Comparison of ENCODE assay signal across 8 mouse cellular contexts in the genomic region with DNA sequence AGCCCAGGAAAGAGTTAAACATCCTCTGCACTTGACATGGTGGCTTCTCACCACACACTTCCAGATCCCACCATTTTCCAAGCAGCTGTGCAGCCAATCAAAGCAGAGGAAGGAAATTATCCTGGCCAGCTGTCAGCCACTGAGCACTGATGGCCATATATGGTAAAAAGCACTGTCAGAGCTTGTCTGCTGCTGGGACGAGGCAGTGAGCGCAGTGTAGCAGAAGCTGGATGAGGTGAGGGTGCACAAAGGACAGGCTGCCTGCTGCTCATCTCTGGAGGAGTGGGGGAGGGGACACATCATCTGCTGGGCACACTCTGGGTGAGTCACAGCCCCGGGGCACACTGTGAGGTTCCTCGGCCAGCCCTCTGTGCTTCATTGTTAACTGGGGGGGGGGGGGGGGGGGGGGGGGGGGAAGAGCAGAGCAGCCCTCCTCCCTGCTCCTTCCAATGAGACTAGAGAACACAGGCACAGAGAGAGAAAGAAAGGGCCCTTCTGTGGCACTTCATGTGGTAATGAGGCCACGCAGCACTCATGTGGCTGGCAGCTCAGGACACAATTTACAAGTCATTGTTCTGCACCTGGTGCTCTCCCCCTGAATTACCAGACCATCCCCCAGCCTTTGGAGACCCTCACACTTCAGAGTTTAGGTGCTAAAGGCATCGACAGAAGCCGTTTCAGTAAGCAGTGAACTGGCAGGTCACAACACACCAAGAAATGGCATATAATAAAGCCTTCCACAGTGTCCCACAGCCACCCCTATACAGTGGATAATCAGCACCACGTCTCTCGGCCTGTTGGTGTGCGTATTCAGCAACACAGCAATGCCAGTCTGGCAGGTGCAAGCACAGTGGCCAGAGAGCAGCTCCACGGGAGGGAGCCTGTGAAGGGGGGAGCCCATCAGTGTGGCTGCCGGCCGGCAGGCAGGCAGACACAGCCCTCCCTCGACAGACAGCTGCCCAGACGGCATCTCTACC. TPM values are rescaled to one million over a fixed set of nuclear protein-coding genes. Genes with fewer than 3 reads are reported as not detected.
DNase-seq lines count a peak whose midpoint lies in the region; ATAC-seq and TF ChIP-seq lines count a peak whose summit lies in the region.

No protein-coding gene starts in this region.

- no peaks in the 10 kb centered on the region for H3K27me3 ChIP-seq in ES-Bruce4 (ENCODE audit: control insufficient read depth, insufficient read depth, low read length, poor library complexity, severe bottlenecking)
- no peaks in the 10 kb centered on the region for H3K27me3 ChIP-seq in forebrain, embryonic 13.5 days
- no peaks in the 10 kb centered on the region for H3K27me3 ChIP-seq in neural tube, embryonic 13.5 days

- 0 out of 2 replicates have a peak overlapping the region, but pooled peaks have one; percentile 8 for H3K4me3 ChIP-seq in ES-Bruce4 (ENCODE audit: low read depth, low read length)
- peak overlapping the region; percentile 1 for H3K4me3 ChIP-seq in bone marrow, adult 2 months (replicated peaks; ENCODE audit: control insufficient read depth, low read depth, low read length)
- peak overlapping the region; percentile 16 for H3K4me3 ChIP-seq in forebrain, embryonic 13.5 days
- H3K4me3 ChIP-seq in layer of hippocampus, adult 2 months, result no peak overlapping the region
- H3K4me3 ChIP-seq in lung, adult 2 months (replicated peaks; ENCODE audit: extremely low read depth, low read depth, low read length), result no peak overlapping the region
- peak overlapping the region; percentile 20 for H3K4me3 ChIP-seq in neural tube, embryonic 13.5 days

- peak; percentile 76 for DNase-seq in heart, postnatal 25 days (ENCODE audit: low spot score)
- peak; percentile 53 to 70 for DNase-seq in layer of hippocampus, adult 2 months (ENCODE audit: low spot score in 2 of 2)
- no peak for DNase-seq in lung, adult 2 months
- DNase-seq in thymus, postnatal 36 days, result peak; percentile 28 to 51

- WGBS in bone marrow, adult 2 months, result 70% methylated on average over 13 of the region's 15 CpGs
- 1% methylated on average over 13 of the region's 15 CpGs for WGBS in forebrain, embryonic 13.5 days
- WGBS in lung, adult 2 months, result 33% methylated on average over 14 of the region's 15 CpGs
- 2% methylated on average over 15 of the region's 15 CpGs for WGBS in neural tube, embryonic 13.5 days

- no peak for TF ChIP-seq POLR2A in ES-Bruce4 (IDR thresholded peaks at IDR 0.05; ENCODE audit: insufficient read depth, low read length)
- TF ChIP-seq POLR2A in bone marrow, adult 2 months (IDR thresholded peaks at IDR 0.05; ENCODE audit: borderline replicate concordance, control insufficient read depth, low read depth, low read length), result no peak
- peak; percentile 58; the same call in 1 of the 2 replicates for TF ChIP-seq POLR2A in lung, adult 2 months (IDR thresholded peaks at IDR 0.05; ENCODE audit: borderline replicate concordance, extremely low read depth, low read depth, low read length)

- peak; percentile 87 for ATAC-seq in forebrain, embryonic 13.5 days
- peak; percentile 90 for ATAC-seq in neural tube, embryonic 13.5 days (ENCODE audit: low read depth)

- H3K36me3 ChIP-seq in ES-Bruce4 (ENCODE audit: control insufficient read depth, insufficient read depth, low read length, poor library complexity, severe bottlenecking), result no peaks in the 10 kb centered on the region
- peaks cover 26% of the 10 kb centered on the region for H3K36me3 ChIP-seq in forebrain, embryonic 13.5 days (ENCODE audit: poor library complexity, severe bottlenecking)
- peaks cover 18% of the 10 kb centered on the region for H3K36me3 ChIP-seq in neural tube, embryonic 13.5 days

- H3K9me3 ChIP-seq in ES-Bruce4 (replicated peaks; ENCODE audit: control insufficient read depth, insufficient read depth, low read length, poor library complexity, severe bottlenecking), result no peaks in the 10 kb centered on the region
- H3K9me3 ChIP-seq in forebrain, embryonic 13.5 days (replicated peaks), result no peaks in the 10 kb centered on the region
- H3K9me3 ChIP-seq in neural tube, embryonic 13.5 days, result no peaks in the 10 kb centered on the region

- peak overlapping the region; percentile 51 for H3K4me2 ChIP-seq in forebrain, embryonic 13.5 days
- peak overlapping the region; percentile 47 for H3K4me2 ChIP-seq in neural tube, embryonic 13.5 days

- H3K4me1 ChIP-seq in ES-Bruce4 (ENCODE audit: control insufficient read depth, insufficient read depth, low read length), result peaks cover 10% of the 10 kb centered on the region
- H3K4me1 ChIP-seq in bone marrow, adult 2 months (ENCODE audit: control insufficient read depth, insufficient read depth, low read length), result peaks cover 16% of the 10 kb centered on the region
- peaks cover 97% of the 10 kb centered on the region for H3K4me1 ChIP-seq in forebrain, embryonic 13.5 days
- peaks cover 49% of the 10 kb centered on the region for H3K4me1 ChIP-seq in lung, adult 2 months (ENCODE audit: control insufficient read depth, insufficient read depth, low read length)
- peaks cover 98% of the 10 kb centered on the region for H3K4me1 ChIP-seq in neural tube, embryonic 13.5 days (replicated peaks)

- TF ChIP-seq EP300 in ES-Bruce4 (IDR thresholded peaks at IDR 0.05; ENCODE audit: insufficient read depth, low read depth, low read length), result peak; percentile 93

- peak overlapping the region; percentile 88 for H3K27ac ChIP-seq in ES-Bruce4 (ENCODE audit: insufficient read depth, low read length)
- H3K27ac ChIP-seq in bone marrow, adult 2 months (ENCODE audit: control insufficient read depth, insufficient read depth, low read depth, low read length, poor library complexity), result peak overlapping the region; percentile 86
- peak overlapping the region; percentile 99 for H3K27ac ChIP-seq in forebrain, embryonic 13.5 days
- H3K27ac ChIP-seq in layer of hippocampus, adult 2 months, result peak overlapping the region; percentile 92
- H3K27ac ChIP-seq in neural tube, embryonic 13.5 days (replicated peaks), result peak overlapping the region; percentile 99

- no peak for TF ChIP-seq CTCF in ES-Bruce4 (IDR thresholded peaks at IDR 0.05; ENCODE audit: low read depth, low read length)
- TF ChIP-seq CTCF in bone marrow, adult 2 months (IDR thresholded peaks at IDR 0.05; ENCODE audit: control insufficient read depth, insufficient read depth, low read length), result no peak
- no peak for TF ChIP-seq CTCF in layer of hippocampus, adult 2 months (conservative IDR thresholded peaks at IDR 0.05)
- TF ChIP-seq CTCF in lung, adult 2 months (IDR thresholded peaks at IDR 0.05; ENCODE audit: insufficient read depth, low read length), result no peak

- H3K9ac ChIP-seq in ES-Bruce4 (ENCODE audit: low read depth, poor library complexity, severe bottlenecking), result peak overlapping the region; percentile 6; the same call in 1 of the 2 replicates
- peak overlapping the region; percentile 61 for H3K9ac ChIP-seq in forebrain, embryonic 13.5 days
- peak overlapping the region; percentile 71 for H3K9ac ChIP-seq in neural tube, embryonic 13.5 days

- intact Hi-C loops in heart, postnatal 25 days (cut with DNase I), result loop anchor here (5.0 kb wide), 1 partner anchor 34 kb away; the partner anchor contains the start of gene Coro1c

RNA-seq across cellular contexts. Expression of gene Coro1c, which starts 35.3 kb away (rescaled TPM):
- polyA plus RNA-seq in ES-Bruce4 (2011; ENCODE audit: insufficient read depth, insufficient read length, low read depth, missing spikeins), result 174 and 218 TPM in 2 replicates
- polyA plus RNA-seq in bone marrow, adult 2 months (2011; ENCODE audit: insufficient read depth, insufficient read length, low replicate concordance, missing spikeins), result 26.5 and 52.7 TPM in 2 replicates
- polyA plus RNA-seq in forebrain, embryonic 13.5 days (2015; fragmentation: Nextera tagmentation; extraction: Ambion mirVana), result 235 and 246 TPM in 2 replicates
- total RNA-seq in heart, postnatal 25 days (2021), result 10 to 100 TPM; 34.5 to 35.2 TPM
- 100 to 1,000 TPM in 1 of 2 experiments, 10 to 100 TPM in 1; 95.2 to 101 TPM for total RNA-seq in layer of hippocampus, adult 2 months (2021)
- 86.7 and 104 TPM in 2 replicates for polyA plus RNA-seq in lung, adult 2 months (2012; rRNA removed)
- polyA plus RNA-seq in neural tube, embryonic 13.5 days (2015; fragmentation: Nextera tagmentation; extraction: Ambion mirVana), result 183 and 200 TPM in 2 replicates

RNA-seq across cellular contexts. Expression of gene Selplg, which starts 40.8 kb away (rescaled TPM):
- 0.72 and 1.9 TPM in 2 replicates for polyA plus RNA-seq in ES-Bruce4 (2011; ENCODE audit: insufficient read depth, insufficient read length, low read depth, missing spikeins)
- 48.2 and 146 TPM in 2 replicates for polyA plus RNA-seq in bone marrow, adult 2 months (2011; ENCODE audit: insufficient read depth, insufficient read length, low replicate concordance, missing spikeins)
- polyA plus RNA-seq in forebrain, embryonic 13.5 days (2015; fragmentation: Nextera tagmentation; extraction: Ambion mirVana), result 0.40 and 0.62 TPM in 2 replicates
- 1 to 10 TPM; 2.4 to 3.6 TPM for total RNA-seq in heart, postnatal 25 days (2021)
- total RNA-seq in layer of hippocampus, adult 2 months (2021), result 10 to 100 TPM; 28.3 to 28.8 TPM
- 96.6 and 100 TPM in 2 replicates for polyA plus RNA-seq in lung, adult 2 months (2012; rRNA removed)
- 1.9 and 2.5 TPM in 2 replicates for polyA plus RNA-seq in neural tube, embryonic 13.5 days (2015; fragmentation: Nextera tagmentation; extraction: Ambion mirVana)

Comparison
In these comparisons a context has a peak if more than half of its experiments do, and no peak if none do; other contexts are left out.
1. H3K4me3 ChIP-seq: peak in ES-Bruce4 (single experiment), bone marrow, adult 2 months (single experiment), forebrain, embryonic 13.5 days (single experiment) and neural tube, embryonic 13.5 days (single experiment); none in layer of hippocampus, adult 2 months (single experiment) and lung, adult 2 months (single experiment).
2. H3K9ac ChIP-seq: peak in every context shown above with its lines; median percentile 71 in neural tube, embryonic 13.5 days; 61 in forebrain, embryonic 13.5 days; 6 in ES-Bruce4.
3. RNA of gene Selplg, which starts 40.8 kb away (polyA plus RNA-seq): 48.2 to 146 TPM in bone marrow, adult 2 months and 96.6 to 100 TPM in lung, adult 2 months; 1.9 to 2.5 TPM in neural tube, embryonic 13.5 days, 0.72 to 1.9 TPM in ES-Bruce4 and 0.40 to 0.62 TPM in forebrain, embryonic 13.5 days; every median in the first group is over 10 times any median in the second.
4. Peak in every context shown above with its lines, with median percentiles within 50 percentile points of each other: H3K27ac ChIP-seq.